Mouse (Mus musculus) induced T-regulatory cell, adult 2 months (primary cell): ENCODE measurements at regions not wholly inside any gene's neighbourhood (a gene's known extent, or its start where the extent isn't known, plus 50 kb on each side); places are given as distances from the start of the nearest gene placed in this dataset.

Source experiments
- DNase-seq: peaks from one replicate; pipeline ENCODE4 v3.0.0-alpha.2; 2012; ENCODE audit warnings: low read depth

GRCm38 (mm10) chr1:55807028-55807427, 401.3 kb downstream of the Plcl1 start:
- DNase-seq = peak; percentile 31

DNA sequence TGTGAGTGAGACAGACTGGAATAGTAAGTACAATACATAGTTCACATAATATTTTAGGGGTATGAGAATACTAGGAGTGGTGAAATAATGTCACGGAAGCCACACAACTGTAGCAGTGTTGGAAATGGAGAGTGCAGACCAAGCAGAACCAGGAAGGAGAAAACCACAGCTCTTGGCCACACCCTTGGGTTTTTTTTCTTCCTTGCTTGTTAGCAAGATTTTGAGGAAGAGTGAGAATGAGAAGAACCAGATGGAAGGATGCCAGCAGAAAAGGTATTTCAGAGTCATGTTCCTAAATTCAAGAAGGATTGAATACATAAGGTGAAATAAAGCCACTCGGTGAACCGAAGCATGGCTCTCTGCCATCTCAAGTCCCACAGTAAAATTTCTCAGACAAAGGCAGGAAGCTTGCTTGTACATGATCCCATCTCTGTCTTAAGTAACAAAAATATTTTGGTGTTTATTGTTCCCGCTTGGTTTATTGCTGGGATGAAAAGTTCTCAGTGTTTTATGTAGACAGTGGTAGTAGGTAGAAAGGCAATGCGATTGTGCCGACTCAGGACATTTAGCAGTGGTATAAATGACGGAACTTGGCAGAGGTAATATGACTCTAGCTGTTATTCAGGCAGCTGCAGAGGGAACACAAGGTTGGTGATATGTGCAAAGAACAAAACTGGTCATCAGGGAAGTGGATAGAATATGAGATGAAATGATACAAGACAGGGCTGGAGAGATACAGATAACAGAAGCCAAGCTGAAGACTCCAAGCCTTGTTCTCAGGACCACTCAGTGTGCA, 403.2 kb downstream of the Plcl1 start:
- DNase-seq = peak; percentile 21

DNA sequence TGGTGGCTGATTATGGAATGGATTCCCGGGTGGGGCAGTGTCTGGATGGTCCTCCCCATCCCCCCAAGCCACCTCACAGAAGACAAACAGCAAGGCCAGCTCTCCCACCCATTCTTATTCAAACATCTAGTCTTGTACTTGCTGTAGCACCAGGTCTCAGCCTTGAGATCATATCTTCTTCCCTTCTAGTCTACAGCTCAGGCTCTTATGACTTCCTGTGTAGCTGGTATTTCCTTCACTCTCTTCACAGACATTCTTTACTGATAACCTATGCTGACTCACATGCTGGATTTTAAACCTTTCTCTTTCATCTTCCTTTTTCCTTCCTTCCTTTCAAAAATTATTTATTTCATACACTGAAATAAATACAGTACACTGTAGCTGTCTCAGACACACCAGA, 406.8 kb downstream of the Plcl1 start:
- DNase-seq = peak; percentile 36

DNA sequence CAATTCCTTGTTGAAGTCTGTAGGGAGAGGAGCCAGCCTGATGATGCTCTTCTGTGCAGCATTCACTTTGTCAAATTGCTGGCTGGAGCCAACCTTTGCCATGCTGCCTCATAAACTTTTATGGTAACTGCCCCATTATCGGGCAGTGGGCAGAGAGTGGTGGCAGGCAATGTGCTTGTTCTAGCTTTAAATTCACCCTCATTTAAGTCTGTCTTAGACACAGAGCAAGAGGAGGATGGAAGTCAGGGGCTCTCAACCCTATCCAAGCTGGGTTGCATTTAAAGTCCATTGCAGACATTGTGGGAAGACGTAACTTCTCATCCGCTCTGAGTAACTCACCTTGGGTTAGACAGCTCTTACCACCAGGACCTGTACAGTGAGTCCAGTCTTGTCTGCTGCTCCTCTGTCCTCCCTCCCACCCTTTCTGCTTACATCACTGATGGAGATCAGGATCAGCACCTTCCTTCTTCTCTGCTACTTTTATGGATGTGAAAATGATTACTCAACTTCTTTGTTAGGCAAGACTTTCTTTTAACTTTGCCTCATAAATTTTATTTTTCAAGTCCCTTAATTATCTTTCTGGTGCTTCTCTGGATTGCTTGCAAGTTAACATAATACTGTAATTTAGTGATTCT, 415.3 kb downstream of the Plcl1 start:
- DNase-seq = no peak

GRCm38 (mm10) chr1:55822599-55822998, 416.9 kb downstream of the Plcl1 start:
- no peak for DNase-seq

DNA sequence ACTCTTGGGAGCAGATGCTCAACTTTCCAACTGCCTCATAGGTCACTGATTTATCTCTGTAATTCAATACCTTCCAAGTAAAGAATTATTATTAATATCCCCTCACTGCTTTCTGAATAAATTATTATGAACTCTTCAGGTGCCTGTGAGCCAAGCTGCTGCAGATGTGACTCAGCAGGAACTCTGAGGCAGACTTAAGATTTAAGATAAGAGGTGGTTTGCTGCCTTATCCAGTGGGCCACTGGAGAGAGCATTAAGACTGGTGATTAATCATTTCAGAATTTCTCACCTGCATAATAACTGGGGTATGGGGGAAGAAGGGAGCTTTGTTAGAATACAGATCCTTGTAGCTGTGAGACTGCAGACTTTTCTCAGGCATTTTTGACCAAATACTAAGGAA, 421.5 kb downstream of the Plcl1 start:
- DNase-seq = no peak

GRCm38 (mm10) chr1:55835281-55835680, 429.6 kb downstream of the Plcl1 start:
- no peak for DNase-seq

DNA sequence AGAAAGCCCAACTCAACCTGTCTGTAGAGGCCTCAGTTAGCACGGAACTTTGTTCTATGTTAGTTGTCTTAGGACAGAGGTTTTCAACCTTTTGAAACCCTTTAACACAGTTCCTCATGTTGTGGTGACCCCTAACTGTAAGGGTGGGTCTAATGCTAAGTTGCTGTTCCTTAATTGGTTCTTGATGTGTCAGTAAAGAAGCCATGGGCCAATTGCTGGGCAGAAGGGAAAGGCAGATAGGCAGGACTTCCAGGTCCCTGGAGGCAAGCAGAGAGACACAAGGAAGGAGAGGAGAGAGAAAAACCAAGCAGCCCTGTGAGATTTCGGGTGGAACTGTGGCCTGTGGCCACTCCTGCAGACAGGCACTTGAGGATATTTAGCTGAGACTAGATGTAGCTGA, 431.0 kb downstream of the Plcl1 start:
- DNase-seq = no peak

GRCm38 (mm10) chr1:55837366-55837765, 431.6 kb downstream of the Plcl1 start:
- no peak for DNase-seq

GRCm38 (mm10) chr1:55838168-55838567, 432.4 kb downstream of the Plcl1 start:
- DNase-seq = peak; percentile 51

DNA sequence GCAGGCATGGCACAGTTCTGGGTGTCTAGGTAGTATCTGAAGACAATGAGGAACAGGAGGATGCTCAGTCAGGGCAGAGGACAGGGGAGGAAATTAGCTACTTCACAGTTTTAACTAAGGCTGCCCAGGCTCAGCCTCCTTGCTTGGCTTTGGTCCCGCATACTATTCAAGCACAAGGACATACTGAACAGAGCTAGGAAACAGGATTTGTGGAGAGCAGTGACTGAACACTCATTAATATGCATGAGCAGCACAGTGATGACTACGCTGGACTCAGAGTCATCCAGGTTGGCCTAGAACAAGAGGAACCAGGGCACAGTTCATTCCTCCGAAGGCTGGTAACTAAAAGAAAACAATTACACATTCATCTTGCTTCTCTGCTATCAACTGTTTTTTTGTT, 443.1 kb downstream of the Plcl1 start:
- no peak for DNase-seq

DNA sequence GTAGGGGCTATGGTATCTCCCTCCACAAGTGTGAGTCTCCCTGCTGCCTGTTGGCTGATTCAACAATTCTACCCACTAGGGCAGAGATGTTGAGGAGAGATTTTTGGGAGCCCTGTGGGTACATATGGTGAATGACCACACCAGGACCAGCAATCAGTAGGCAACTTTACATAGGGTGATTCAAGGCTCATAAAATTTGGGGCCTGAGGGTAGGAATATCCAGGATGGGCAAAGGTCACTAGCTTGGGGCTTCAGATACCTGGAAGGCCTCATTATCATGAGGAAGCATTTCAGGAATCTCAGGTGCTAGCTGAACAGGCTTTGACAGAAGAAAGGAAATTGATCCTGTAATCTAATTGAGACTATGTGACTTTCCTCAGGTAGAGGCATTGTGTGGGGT, 446.6 kb downstream of the Plcl1 start:
- no peak for DNase-seq

GRCm38 (mm10) chr1:55859113-55859512, 453.4 kb downstream of the Plcl1 start:
- no peak for DNase-seq

- no peak for DNase-seq
These were observed 457.4 kb downstream of the Plcl1 start for GRCm38 (mm10) chr1:55863113-55863512.

DNA sequence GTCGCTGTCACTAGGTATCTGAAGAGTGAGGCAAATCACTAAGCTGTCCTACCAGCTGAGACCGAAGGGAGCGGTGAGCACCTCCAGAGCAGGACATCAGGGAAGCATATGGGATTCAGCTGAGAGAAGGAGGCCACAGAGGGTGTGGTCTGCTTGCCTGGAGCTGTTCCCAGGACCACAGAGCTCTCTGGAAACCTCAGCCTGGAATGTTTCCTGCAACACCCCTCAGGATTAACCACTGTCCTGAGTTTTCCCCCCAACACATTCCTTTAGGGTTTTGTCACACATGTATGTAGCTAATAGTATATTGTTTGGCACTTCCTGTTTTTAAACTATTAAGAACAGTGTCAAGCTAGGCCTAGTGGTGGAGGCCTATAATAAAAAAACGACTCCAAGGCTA, 459.6 kb downstream of the Plcl1 start:
- DNase-seq = no peak

DNA sequence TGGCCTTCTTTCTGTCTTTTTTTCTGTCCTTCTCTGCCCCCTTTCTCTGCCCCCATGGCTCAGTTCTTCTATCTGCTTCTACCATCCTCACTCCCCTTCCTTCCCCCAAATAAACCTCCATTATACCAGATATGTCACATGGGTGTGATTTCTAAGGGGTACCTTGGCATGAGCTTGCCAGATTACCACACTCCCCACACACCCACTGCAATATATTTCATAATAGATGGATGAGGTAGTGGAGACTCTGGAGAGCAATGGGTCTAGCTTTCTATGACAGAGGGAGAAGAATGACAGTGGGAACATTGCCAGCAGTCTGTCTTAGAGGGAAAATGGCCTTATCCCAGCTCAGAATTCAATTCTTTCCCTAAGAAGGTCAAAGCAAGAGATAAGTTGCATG, 461.0 kb downstream of the Plcl1 start:
- no peak for DNase-seq

DNA sequence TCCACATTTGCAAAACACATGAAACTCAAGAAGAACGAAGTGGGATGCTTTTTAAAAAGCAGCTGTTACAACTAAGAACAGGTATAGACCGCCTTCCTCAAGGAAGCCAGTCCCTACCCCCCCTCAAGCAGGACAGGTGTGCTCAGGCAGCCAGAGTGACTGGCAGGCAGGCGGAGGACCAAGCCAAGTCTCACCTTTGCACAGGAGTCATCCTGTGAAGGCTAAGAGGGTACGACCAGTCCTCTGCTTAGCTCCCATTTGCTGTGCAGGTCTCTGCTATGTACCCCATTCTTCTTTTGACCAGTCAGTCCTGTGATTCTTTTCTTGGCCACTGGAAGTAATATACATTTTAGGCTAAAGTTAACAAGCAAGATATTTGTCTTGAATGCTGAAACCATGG, 467.9 kb downstream of the Plcl1 start:
- peak; percentile 1 for DNase-seq

- DNase-seq = peak; percentile 80
These were observed 468.6 kb downstream of the Plcl1 start for GRCm38 (mm10) chr1:55874143-55874867.

DNA sequence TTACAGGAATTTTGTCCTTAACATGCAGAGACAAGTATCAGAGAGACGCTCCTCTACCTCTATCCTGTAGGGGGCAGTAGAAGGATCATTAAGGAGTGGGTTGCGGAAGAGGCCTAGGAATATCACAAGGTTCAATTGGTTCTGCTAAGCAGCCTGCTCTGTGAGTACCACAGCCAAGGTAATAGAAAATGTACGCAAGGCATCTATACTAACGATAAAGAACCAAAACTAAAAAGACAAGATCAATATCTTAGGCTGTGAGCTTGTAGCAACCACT, 469.1 kb downstream of the Plcl1 start:
- peak; percentile 27 for DNase-seq

GRCm38 (mm10) chr1:55884576-55884975, 478.9 kb downstream of the Plcl1 start:
- DNase-seq = no peak

GRCm38 (mm10) chr1:55886383-55887070, 480.8 kb downstream of the Plcl1 start:
- DNase-seq = peak; percentile 11

GRCm38 (mm10) chr1:55887386-55887785, 481.7 kb downstream of the Plcl1 start:
- DNase-seq = no peak
